Comparison of ENCODE assay signal across 29 mouse cellular contexts in the genomic region with DNA sequence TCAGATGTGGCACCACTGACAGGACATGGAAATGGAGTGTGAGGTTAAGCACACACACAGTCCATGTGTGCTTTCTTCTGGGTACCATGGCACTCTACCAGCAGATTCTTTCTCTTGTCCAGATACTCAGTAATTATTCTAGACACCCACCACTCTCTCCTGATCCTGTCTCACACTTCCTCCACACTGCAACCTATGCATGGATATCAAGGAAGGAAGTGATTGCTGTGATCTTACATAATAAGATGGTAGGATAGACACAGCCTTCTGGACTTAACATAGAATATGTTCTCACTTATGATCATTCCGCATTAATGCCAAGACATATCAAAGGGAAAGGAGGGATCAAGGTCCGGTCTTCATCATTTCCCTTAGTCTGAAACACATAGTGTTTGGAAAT.
"Had no signal": no experiment of that assay in that cellular context is flagged by ENCODE, and none has a peak within 500 bp of the region (broad histone marks: within the 10 kb centered on the region; RNA-seq: fewer than 3 reads in every experiment).

No protein-coding gene starts in this region.

- H3K4me2 ChIP-seq: limb, embryonic 12.5 days; limb, embryonic 15.5 days; liver, embryonic 11.5 days; liver, embryonic 12.5 days; liver, embryonic 13.5 days; liver, embryonic 15.5 days; lung, embryonic 14.5 days; lung, embryonic 15.5 days; midbrain, embryonic 11.5 days; midbrain, embryonic 12.5 days; midbrain, embryonic 13.5 days; midbrain, embryonic 15.5 days; neural tube, embryonic 12.5 days had no signal

- H3K9ac ChIP-seq: limb, embryonic 12.5 days; limb, embryonic 15.5 days; liver, embryonic 12.5 days; liver, embryonic 13.5 days; liver, embryonic 14.5 days; liver, embryonic 15.5 days; liver, postnatal 0 days; lung, embryonic 14.5 days; lung, embryonic 15.5 days; midbrain, embryonic 12.5 days; midbrain, embryonic 13.5 days; midbrain, embryonic 15.5 days; neural tube, embryonic 12.5 days had no signal

- ATAC-seq: liver, embryonic 12.5 days; liver, postnatal 0 days; lung, postnatal 0 days; midbrain, embryonic 13.5 days; midbrain, embryonic 15.5 days; midbrain, embryonic 16.5 days had no signal

- H3K4me3 ChIP-seq: limb, embryonic 12.5 days; limb, embryonic 15.5 days; liver, embryonic 12.5 days; liver, embryonic 13.5 days; liver, embryonic 15.5 days; lung, embryonic 15.5 days; megakaryocyte, embryonic 14.5 days; midbrain, embryonic 10.5 days; midbrain, embryonic 12.5 days; midbrain, embryonic 13.5 days; midbrain, embryonic 15.5 days; myocyte; neural tube, embryonic 12.5 days had no signal

- H3K9me3 ChIP-seq: limb, embryonic 12.5 days; limb, embryonic 15.5 days; liver, embryonic 12.5 days; liver, embryonic 13.5 days; liver, embryonic 15.5 days; lung, embryonic 15.5 days; megakaryocyte, embryonic 14.5 days; midbrain, embryonic 10.5 days; midbrain, embryonic 12.5 days; midbrain, embryonic 13.5 days; midbrain, embryonic 15.5 days; neural tube, embryonic 12.5 days had no signal

- DNase-seq: liver; liver, embryonic 13.5 days; liver, postnatal 0 days; lung, adult 18-20 months; lung, adult 2 months; lung, embryonic 14.5 days; lung, postnatal 10 days; lung, postnatal 14 days; lung, postnatal 36 days; lung, postnatal 4 days; midbrain, embryonic 14.5 days had no signal

- H3K4me1 ChIP-seq: liver, embryonic 15.5 days; midbrain, embryonic 13.5 days; neural tube, embryonic 12.5 days had no signal

- H3K27me3 ChIP-seq: limb, embryonic 12.5 days; limb, embryonic 15.5 days; liver, embryonic 13.5 days; liver, embryonic 15.5 days; lung, embryonic 15.5 days; midbrain, embryonic 12.5 days; midbrain, embryonic 13.5 days; midbrain, embryonic 15.5 days; neural tube, embryonic 12.5 days had no signal

- H3K36me3 ChIP-seq: limb, embryonic 12.5 days; limb, embryonic 15.5 days; liver, embryonic 12.5 days; liver, embryonic 13.5 days; liver, embryonic 15.5 days; lung, embryonic 15.5 days; midbrain, embryonic 10.5 days; midbrain, embryonic 12.5 days; midbrain, embryonic 15.5 days; neural tube, embryonic 12.5 days had no signal

- H3K27ac ChIP-seq: limb, embryonic 15.5 days; liver, embryonic 12.5 days; liver, embryonic 13.5 days; liver, embryonic 14.5 days; liver, embryonic 15.5 days; lung, embryonic 15.5 days; macrophage; midbrain, embryonic 10.5 days; midbrain, embryonic 12.5 days; midbrain, embryonic 13.5 days; midbrain, embryonic 15.5 days; neural tube, embryonic 12.5 days had no signal
